Mouse (Mus musculus) ovary, adult 2 months (tissue): Measurements from ENCODE around the gene Lep. TPM values are rescaled to one million over a fixed set of nuclear protein-coding genes. Genes with fewer than 3 reads are reported as not detected.

Experiments used
- polyA plus RNA-seq: library from polyadenylated mRNA; depleted of rRNA; stranded (reverse); fragments of >200 nt; gene quantifications from 2 replicates; pipeline ENCODE4 v1.2.3, GENCODE M21; 2012; rRNA removed

Lep gene
- 7.9 and 10.4 TPM in 2 replicates for polyA plus RNA-seq

GRCm38 (mm10) chr6:29059846-29060685, at the start of gene Lep:
TSS of gene Lep (plus strand) at chr6:29060220.

Other genes starting within 250 kb of the Lep start
- 6.3 and 9.7 TPM in 2 replicates for gene Lrrc4, start 228.5 kb upstream of the Lep start, polyA plus RNA-seq
- 5.3 and 6.7 TPM in 2 replicates for gene Rbm28, start 104.8 kb downstream of the Lep start, polyA plus RNA-seq
- 22.1 and 26.0 TPM in 2 replicates for gene Prrt4, start 119.4 kb downstream of the Lep start, polyA plus RNA-seq
- 95.8 and 102 TPM in 2 replicates for gene Impdh1, start 156.1 kb downstream of the Lep start, polyA plus RNA-seq
- gene Hilpda, start 212.3 kb downstream of the Lep start, polyA plus RNA-seq: 16.4 and 19.0 TPM in 2 replicates
- gene Fam71f2, start 219.4 kb downstream of the Lep start, polyA plus RNA-seq: 0.78 and 0.97 TPM in 2 replicates